Mouse (Mus musculus) embryonic facial prominence, embryonic 10.5 days (tissue): ENCODE measurements around the gene Cd1d1. TPM values are rescaled to one million over a fixed set of nuclear protein-coding genes. Genes with fewer than 3 reads are reported as not detected.
"Not testable (repeated sequence)": the region's sequence is repeated elsewhere in the genome, so short reads cannot be mapped to it uniquely, and the experiment has no call there.

Experiments used
- DNase-seq: peaks from one replicate; pipeline ENCODE4 v3.0.0-alpha.2; 2017; ENCODE audit warnings: low spot score
- H3K27ac ChIP-seq: fragments of 300-500 bp; sonication (generic); replicated peaks from 2 replicates; pipeline ENCODE4 v1.5.1; 2016; ENCODE audit warnings: mild to moderate bottlenecking
- H3K27me3 ChIP-seq: fragments of 300-500 bp; sonication (generic); replicated peaks from 2 replicates; pipeline ENCODE4 v1.6.1; 2016; ENCODE audit warnings: low read depth, mild to moderate bottlenecking; ENCODE audit not compliant: poor library complexity, severe bottlenecking
- H3K36me3 ChIP-seq: fragments of 300-500 bp; sonication (generic); replicated peaks from 2 replicates; pipeline ENCODE4 v1.6.1; 2016; ENCODE audit warnings: mild to moderate bottlenecking, moderate library complexity
- H3K4me1 ChIP-seq: fragments of 300-500 bp; sonication (generic); 2 replicates; pipeline ENCODE4 v1.6.1; 2016
- H3K4me3 ChIP-seq: fragments of 300-500 bp; sonication (generic); 2 replicates; pipeline ENCODE4 v1.5.1; 2016; ENCODE audit warnings: mild to moderate bottlenecking, moderate library complexity
- H3K9me3 ChIP-seq: fragments of 300-500 bp; sonication (generic); 2 replicates; pipeline ENCODE4 v1.6.1; 2016; ENCODE audit warnings: mild to moderate bottlenecking
- WGBS: fragments of 180-500 bp; shearing (Covaris S2); methylation state at CpG from one replicate; pipeline ENCODE4 v1.1.7; 2016; 5-methylcytosine and 5-hydroxymethylcytosine counted together
- polyA plus RNA-seq: library from polyadenylated mRNA; unstranded; fragments of >200 nt; fragmentation: Nextera tagmentation; extraction: Ambion mirVana; gene quantifications from 2 replicates; pipeline ENCODE4 v1.2.1, GENCODE M21; 2016

Cd1d1 gene
- 22.1 and 28.9 TPM in 2 replicates for polyA plus RNA-seq

GRCm38 (mm10) chr3:86999415-86999740 is at the start of gene Cd1d1:
Gene Cd1d1, minus strand, starts transcription at chr3:86999441.
- Histone ChIP-seq H3K9me3 (no peaks in the 10 kb centered on the region), H3K4me3 (peak within 1 kb of the TSS; percentile 67), H3K36me3 (no peaks in the 10 kb centered on the region), H3K27ac (peak within 1 kb of the TSS; percentile 92), H3K27me3 (no peaks in the 10 kb centered on the region), H3K4me1 (peaks cover 11% of the 10 kb centered on the region)
- WGBS = 49% methylated on average over 8 of the region's 8 CpGs
- no peak for DNase-seq

GRCm38 (mm10) chr3:87047801-87048200 is 48.6 kb upstream of the Cd1d1 start:
- no peak for DNase-seq
- Histone ChIP-seq H3K27me3 (no peaks in the 10 kb centered on the region), H3K9me3 (no peaks in the 10 kb centered on the region), H3K4me1 (no peaks in the 10 kb centered on the region), H3K4me3 (no peak overlapping the region), H3K27ac (no peak overlapping the region), H3K36me3 (no peaks in the 10 kb centered on the region)
- WGBS = 87% methylated on average over 5 of the region's 5 CpGs

GRCm38 (mm10) chr3:87041733-87042132 is 42.5 kb upstream of the Cd1d1 start:
- Histone ChIP-seq H3K4me1 (no peaks in the 10 kb centered on the region), H3K9me3 (no peaks in the 10 kb centered on the region), H3K36me3 (no peaks in the 10 kb centered on the region), H3K4me3 (no peak overlapping the region), H3K27me3 (no peaks in the 10 kb centered on the region), H3K27ac (no peak overlapping the region)
- 86% methylated on average over 2 of the region's 2 CpGs for WGBS
- DNase-seq = no peak

GRCm38 (mm10) chr3:87038500-87038899 is 39.3 kb upstream of the Cd1d1 start:
- no peak for DNase-seq
- Histone ChIP-seq H3K27ac (no peak overlapping the region), H3K4me3 (no peak overlapping the region), H3K27me3 (no peaks in the 10 kb centered on the region), H3K36me3 (no peaks in the 10 kb centered on the region), H3K4me1 (no peaks in the 10 kb centered on the region), H3K9me3 (no peaks in the 10 kb centered on the region)
- WGBS = 86% methylated on average over 6 of the region's 6 CpGs

GRCm38 (mm10) chr3:87034061-87034460 is 34.8 kb upstream of the Cd1d1 start:
- Histone ChIP-seq H3K9me3 (no peaks in the 10 kb centered on the region), H3K4me1 (no peaks in the 10 kb centered on the region), H3K4me3 (no peak overlapping the region), H3K36me3 (no peaks in the 10 kb centered on the region), H3K27me3 (no peaks in the 10 kb centered on the region), H3K27ac (no peak overlapping the region)
- 95% methylated on average over 4 of the region's 4 CpGs for WGBS
- DNase-seq = no peak

- no peaks in the 10 kb centered on the region for H3K4me1 ChIP-seq
- H3K4me3 ChIP-seq = no peak overlapping the region
- H3K27me3 ChIP-seq = no peaks in the 10 kb centered on the region
- 23% methylated on average over 8 of the region's 8 CpGs for WGBS
- DNase-seq = peak; percentile 81
- no peak overlapping the region for H3K27ac ChIP-seq
- H3K9me3 ChIP-seq = no peaks in the 10 kb centered on the region
- H3K36me3 ChIP-seq = no peaks in the 10 kb centered on the region
Measured at GRCm38 (mm10) chr3:87033357-87033756, 34.1 kb upstream of the Cd1d1 start.

- 24% methylated on average over 6 of the region's 6 CpGs for WGBS
- Histone ChIP-seq H3K27me3 (no peaks in the 10 kb centered on the region), H3K4me1 (no peaks in the 10 kb centered on the region), H3K9me3 (no peaks in the 10 kb centered on the region), H3K27ac (no peak overlapping the region), H3K4me3 (no peak overlapping the region), H3K36me3 (no peaks in the 10 kb centered on the region)
- DNase-seq = peak; percentile 71
Measured at GRCm38 (mm10) chr3:87030855-87031254, 31.6 kb upstream of the Cd1d1 start.

- Histone ChIP-seq H3K4me3 (no peak overlapping the region), H3K27me3 (no peaks in the 10 kb centered on the region), H3K36me3 (no peaks in the 10 kb centered on the region), H3K4me1 (no peaks in the 10 kb centered on the region), H3K27ac (no peak overlapping the region), H3K9me3 (no peaks in the 10 kb centered on the region)
- DNase-seq = no peak
- WGBS = 79% methylated on average over 2 of the region's 2 CpGs
Measured at GRCm38 (mm10) chr3:87017707-87018106, 18.5 kb upstream of the Cd1d1 start.

GRCm38 (mm10) chr3:87017001-87017400 is 17.8 kb upstream of the Cd1d1 start:
- no peaks in the 10 kb centered on the region for H3K9me3 ChIP-seq
- no peaks in the 10 kb centered on the region for H3K36me3 ChIP-seq
- H3K27ac ChIP-seq = no peak overlapping the region
- no peak overlapping the region for H3K4me3 ChIP-seq
- DNase-seq = no peak
- H3K4me1 ChIP-seq = no peaks in the 10 kb centered on the region
- H3K27me3 ChIP-seq = no peaks in the 10 kb centered on the region
- 82% methylated on average over 1 of the region's 1 CpGs for WGBS

- Histone ChIP-seq H3K9me3 (no peaks in the 10 kb centered on the region), H3K4me3 (no peak overlapping the region), H3K36me3 (no peaks in the 10 kb centered on the region), H3K27me3 (no peaks in the 10 kb centered on the region), H3K27ac (no peak overlapping the region), H3K4me1 (no peaks in the 10 kb centered on the region)
- WGBS = 42% methylated on average over 4 of the region's 4 CpGs
- no peak for DNase-seq
Measured at GRCm38 (mm10) chr3:87015931-87016330, 16.7 kb upstream of the Cd1d1 start.

GRCm38 (mm10) chr3:87012406-87012805 is 13.2 kb upstream of the Cd1d1 start:
- not testable (repeated sequence) for H3K4me3 ChIP-seq, H3K27ac ChIP-seq, H3K4me1 ChIP-seq, H3K36me3 ChIP-seq, DNase-seq, H3K27me3 ChIP-seq, H3K9me3 ChIP-seq
- WGBS = 86% methylated on average over 3 of the region's 3 CpGs

GRCm38 (mm10) chr3:87008281-87008680 is 9.0 kb upstream of the Cd1d1 start:
- DNase-seq, H3K4me1 ChIP-seq, H3K36me3 ChIP-seq, H3K9me3 ChIP-seq, H3K4me3 ChIP-seq, H3K27me3 ChIP-seq, H3K27ac ChIP-seq: not testable (repeated sequence)
- whole genome bisulfite sequencing = 85% methylated on average over 1 of the region's 1 CpGs

- H3K9me3 ChIP-seq = no peaks in the 10 kb centered on the region
- 20% methylated on average over 4 of the region's 4 CpGs for WGBS
- H3K4me1 ChIP-seq = peaks cover 11% of the 10 kb centered on the region
- H3K36me3 ChIP-seq = no peaks in the 10 kb centered on the region
- H3K4me3 ChIP-seq = no peak overlapping the region
- H3K27me3 ChIP-seq = no peaks in the 10 kb centered on the region
- no peak overlapping the region; the same call in 1 of the 2 replicates for H3K27ac ChIP-seq
- peak; percentile 15 for DNase-seq
Measured at GRCm38 (mm10) chr3:87000676-87001075, 1.4 kb upstream of the Cd1d1 start.

GRCm38 (mm10) chr3:87000051-87000450 is 810 bp upstream of the Cd1d1 start:
- no peak overlapping the region for H3K4me3 ChIP-seq
- H3K9me3 ChIP-seq = no peaks in the 10 kb centered on the region
- DNase-seq = no peak
- H3K27ac ChIP-seq = no peak overlapping the region
- 87% methylated on average over 12 of the region's 12 CpGs for WGBS
- no peaks in the 10 kb centered on the region for H3K36me3 ChIP-seq
- no peaks in the 10 kb centered on the region for H3K27me3 ChIP-seq
- peaks cover 11% of the 10 kb centered on the region for H3K4me1 ChIP-seq
